Mouse (Mus musculus): Measurements from ENCODE around the gene Erf. TPM values are rescaled to one million over a fixed set of nuclear protein-coding genes. Genes with fewer than 3 reads are reported as not detected.

Erf gene
- polyA plus RNA-seq, 1 experiment from 2014 or later = 3.4 TPM

GRCm38 (mm10) chr7:25221102-25221883 is 29.3 kb downstream of the Erf start, which contains the start of gene Zfp526:
Zfp526 (plus strand) TSS chr7:25221425.
- peak within 1 kb of the TSS; percentile 90 for H3K27ac ChIP-seq (replicated peaks)
- peaks cover 39% of the 10 kb centered on the region for H3K4me1 ChIP-seq (replicated peaks)
- WGBS = under 1% methylated on average over 44 of the region's 45 CpGs
- peak; percentile 96 for ATAC-seq (ENCODE audit: low FRiP score, low read depth)
- peak within 1 kb of the TSS; percentile 54 for H3K9ac ChIP-seq
- peak within 1 kb of the TSS; percentile 56 for H3K4me3 ChIP-seq
- peaks cover 28% of the 10 kb centered on the region for H3K36me3 ChIP-seq
- H3K9me3 ChIP-seq = no peaks in the 10 kb centered on the region
- peak within 1 kb of the TSS; percentile 97 for H3K4me2 ChIP-seq
- no peaks in the 10 kb centered on the region for H3K27me3 ChIP-seq

- H3K4me1 ChIP-seq (replicated peaks) = peaks cover 39% of the 10 kb centered on the region
- H3K27ac ChIP-seq (replicated peaks) = peak within 1 kb of the TSS; percentile 90
- ATAC-seq (ENCODE audit: low FRiP score, low read depth) = peak; percentile 1; the same call in 1 of the 2 replicates
- peak within 1 kb of the TSS; percentile 97 for H3K4me2 ChIP-seq
- H3K27me3 ChIP-seq = no peaks in the 10 kb centered on the region
- peaks cover 22% of the 10 kb centered on the region for H3K36me3 ChIP-seq
- H3K4me3 ChIP-seq = peak within 1 kb of the TSS; percentile 56
- WGBS = 7% methylated on average over 20 of the region's 20 CpGs
- H3K9me3 ChIP-seq = no peaks in the 10 kb centered on the region
- H3K9ac ChIP-seq = peak within 1 kb of the TSS; percentile 77
Observed at GRCm38 (mm10) chr7:25220457-25221101, 30.0 kb downstream of the Erf start, which contains the start of gene Dedd2. Dedd2 (minus strand) TSS chr7:25220615.

- peak; percentile 75 for ATAC-seq (ENCODE audit: low FRiP score, low read depth)
- Histone ChIP-seq H3K36me3 (peaks cover 19% of the 10 kb centered on the region), H3K4me1 (replicated peaks) (peaks cover 39% of the 10 kb centered on the region), H3K9ac (peak overlapping the region; percentile 77), H3K9me3 (no peaks in the 10 kb centered on the region), H3K4me3 (peak overlapping the region; percentile 56), H3K27me3 (no peaks in the 10 kb centered on the region), H3K27ac (replicated peaks) (peak overlapping the region; percentile 90), H3K4me2 (peak overlapping the region; percentile 97)
- WGBS = 3% methylated on average over 31 of the region's 31 CpGs
Observed at GRCm38 (mm10) chr7:25219756-25220456, 30.7 kb downstream of the Erf start.

GRCm38 (mm10) chr7:25219416-25219750 is 31.2 kb downstream of the Erf start:
- Histone ChIP-seq H3K36me3 (peaks cover 18% of the 10 kb centered on the region), H3K4me2 (peak overlapping the region; percentile 97), H3K27me3 (no peaks in the 10 kb centered on the region), H3K27ac (replicated peaks) (peak overlapping the region; percentile 83), H3K4me1 (replicated peaks) (peaks cover 39% of the 10 kb centered on the region), H3K9me3 (no peaks in the 10 kb centered on the region), H3K9ac (peak overlapping the region; percentile 77), H3K4me3 (peak overlapping the region; percentile 56)
- ATAC-seq (ENCODE audit: low FRiP score, low read depth) = peak; percentile 32
- under 1% methylated on average over 16 of the region's 16 CpGs for WGBS

- Histone ChIP-seq H3K9ac (peak overlapping the region; percentile 77), H3K27ac (replicated peaks) (peak overlapping the region; percentile 83), H3K4me3 (peak overlapping the region; percentile 56), H3K4me2 (peak overlapping the region; percentile 97), H3K4me1 (replicated peaks) (peaks cover 39% of the 10 kb centered on the region), H3K9me3 (no peaks in the 10 kb centered on the region), H3K36me3 (peaks cover 17% of the 10 kb centered on the region), H3K27me3 (no peaks in the 10 kb centered on the region)
- 2% methylated on average over 53 of the region's 53 CpGs for WGBS
- ATAC-seq (ENCODE audit: low FRiP score, low read depth) = peak; percentile 16; the same call in 1 of the 2 replicates
Observed at GRCm38 (mm10) chr7:25218705-25219415, 31.7 kb downstream of the Erf start.

- no peak overlapping the region for H3K9ac ChIP-seq
- WGBS = 76% methylated on average over 12 of the region's 12 CpGs
- H3K4me2 ChIP-seq = peak overlapping the region; percentile 97
- peaks cover 14% of the 10 kb centered on the region for H3K36me3 ChIP-seq
- H3K27ac ChIP-seq (replicated peaks) = no peak overlapping the region
- H3K27me3 ChIP-seq = no peaks in the 10 kb centered on the region
- no peaks in the 10 kb centered on the region for H3K9me3 ChIP-seq
- no peak overlapping the region; the same call in 1 of the 2 replicates for H3K4me3 ChIP-seq
- ATAC-seq (ENCODE audit: low FRiP score, low read depth) = no peak
- H3K4me1 ChIP-seq (replicated peaks) = peaks cover 37% of the 10 kb centered on the region
Observed at GRCm38 (mm10) chr7:25217653-25218395, 32.7 kb downstream of the Erf start.

GRCm38 (mm10) chr7:25214172-25214571 is 36.4 kb downstream of the Erf start:
- peaks cover 33% of the 10 kb centered on the region for H3K36me3 ChIP-seq
- 92% methylated on average over 2 of the region's 2 CpGs for WGBS

GRCm38 (mm10) chr7:25213099-25213498 is 37.5 kb downstream of the Erf start:
- H3K9me3 ChIP-seq = no peaks in the 10 kb centered on the region
- no peak for ATAC-seq (ENCODE audit: low FRiP score, low read depth)
- H3K9ac ChIP-seq = no peak overlapping the region
- no peak overlapping the region for H3K4me2 ChIP-seq
- H3K4me3 ChIP-seq = no peak overlapping the region
- H3K27me3 ChIP-seq = no peaks in the 10 kb centered on the region
- peaks cover 5% of the 10 kb centered on the region for H3K4me1 ChIP-seq (replicated peaks)
- no peak overlapping the region for H3K27ac ChIP-seq (replicated peaks)
- WGBS = 85% methylated on average over 3 of the region's 3 CpGs
- H3K36me3 ChIP-seq = peaks cover 41% of the 10 kb centered on the region

More at GRCm38 (mm10) chr7:25214172-25214571, 36.4 kb downstream of the Erf start:
- no peaks in the 10 kb centered on the region for H3K9me3 ChIP-seq
- H3K27me3 ChIP-seq = no peaks in the 10 kb centered on the region
- H3K4me2 ChIP-seq = no peak overlapping the region
- H3K4me3 ChIP-seq = no peak overlapping the region
- no peak overlapping the region for H3K9ac ChIP-seq
- ATAC-seq (ENCODE audit: low FRiP score, low read depth) = no peak
- no peak overlapping the region for H3K27ac ChIP-seq (replicated peaks)
- H3K4me1 ChIP-seq (replicated peaks) = peaks cover 12% of the 10 kb centered on the region

GRCm38 (mm10) chr7:25210482-25210881 is 40.1 kb downstream of the Erf start:
- Histone ChIP-seq H3K9ac (no peak overlapping the region), H3K4me1 (replicated peaks) (no peaks in the 10 kb centered on the region), H3K27ac (replicated peaks) (no peak overlapping the region), H3K4me3 (no peak overlapping the region), H3K36me3 (peaks cover 42% of the 10 kb centered on the region), H3K27me3 (no peaks in the 10 kb centered on the region), H3K9me3 (no peaks in the 10 kb centered on the region), H3K4me2 (no peak overlapping the region)
- WGBS = 89% methylated on average over 4 of the region's 4 CpGs
- ATAC-seq (ENCODE audit: low FRiP score, low read depth) = no peak

GRCm38 (mm10) chr7:25209161-25209622 is 41.4 kb downstream of the Erf start:
- WGBS = 79% methylated on average over 3 of the region's 3 CpGs
- no peak overlapping the region for H3K27ac ChIP-seq (replicated peaks)
- no peak overlapping the region for H3K4me3 ChIP-seq
- H3K4me2 ChIP-seq = no peak overlapping the region
- H3K9me3 ChIP-seq = no peaks in the 10 kb centered on the region
- H3K9ac ChIP-seq = no peak overlapping the region
- no peaks in the 10 kb centered on the region for H3K4me1 ChIP-seq (replicated peaks)
- H3K27me3 ChIP-seq = no peaks in the 10 kb centered on the region
- H3K36me3 ChIP-seq = peaks cover 33% of the 10 kb centered on the region
- no peak for ATAC-seq (ENCODE audit: low FRiP score, low read depth)
